Mouse (Mus musculus) midbrain, embryonic 12.5 days (tissue): ENCODE results near the gene Smcr8. TPM values are rescaled to one million over a fixed set of nuclear protein-coding genes. Genes with fewer than 3 reads are reported as not detected.
"Not testable (repeated sequence)": the region's sequence is repeated elsewhere in the genome, so short reads cannot be mapped to it uniquely, and the experiment has no call there.

ENCODE experiments used
- ATAC-seq: fragments of 200-750 bp; cut with Nextera tagmentation; 2 replicates; pipeline ENCODE4 v1.8.0; 2017; ENCODE audit warnings: low read depth, moderate TSS enrichment, moderate library complexity; ENCODE audit not compliant: low FRiP score
- H3K27ac ChIP-seq: fragments of 300-500 bp; sonication (generic); replicated peaks from 2 replicates; pipeline ENCODE4 v1.5.1; 2016; ENCODE audit warnings: mild to moderate bottlenecking
- H3K27me3 ChIP-seq: fragments of 300-500 bp; sonication (generic); 2 replicates; pipeline ENCODE4 v1.6.1; 2016; ENCODE audit warnings: mild to moderate bottlenecking
- H3K36me3 ChIP-seq: fragments of 300-500 bp; sonication (generic); 2 replicates; pipeline ENCODE4 v1.6.1; 2016
- H3K4me1 ChIP-seq: fragments of 300-500 bp; sonication (generic); 2 replicates; pipeline ENCODE4 v1.6.1; 2016
- H3K4me2 ChIP-seq: fragments of 300-500 bp; sonication (generic); replicated peaks from 2 replicates; pipeline ENCODE4 v1.6.1; 2016; ENCODE audit warnings: mild to moderate bottlenecking, moderate library complexity
- H3K4me3 ChIP-seq: fragments of 300-500 bp; sonication (generic); 2 replicates; pipeline ENCODE4 v1.5.1; 2016; ENCODE audit warnings: mild to moderate bottlenecking
- H3K9ac ChIP-seq: fragments of 300-500 bp; sonication (generic); replicated peaks from 2 replicates; pipeline ENCODE4 v1.6.1; 2016; ENCODE audit warnings: mild to moderate bottlenecking, moderate library complexity
- H3K9me3 ChIP-seq: fragments of 300-500 bp; sonication (generic); 2 replicates; pipeline ENCODE4 v1.6.1; 2016; ENCODE audit warnings: mild to moderate bottlenecking
- WGBS: fragments of 180-500 bp; shearing (Covaris S2); methylation state at CpG from one replicate; pipeline ENCODE4 v1.1.7; 2016; 5-methylcytosine and 5-hydroxymethylcytosine counted together
- polyA plus RNA-seq: library from polyadenylated mRNA; unstranded; fragments of >200 nt; fragmentation: Nextera tagmentation; extraction: Ambion mirVana; gene quantifications from 2 replicates; pipeline ENCODE4 v1.2.1, GENCODE M21; 2016

The Smcr8 gene
- polyA plus RNA-seq, 1 experiment from 2014 or later = 11.3 TPM

DNA sequence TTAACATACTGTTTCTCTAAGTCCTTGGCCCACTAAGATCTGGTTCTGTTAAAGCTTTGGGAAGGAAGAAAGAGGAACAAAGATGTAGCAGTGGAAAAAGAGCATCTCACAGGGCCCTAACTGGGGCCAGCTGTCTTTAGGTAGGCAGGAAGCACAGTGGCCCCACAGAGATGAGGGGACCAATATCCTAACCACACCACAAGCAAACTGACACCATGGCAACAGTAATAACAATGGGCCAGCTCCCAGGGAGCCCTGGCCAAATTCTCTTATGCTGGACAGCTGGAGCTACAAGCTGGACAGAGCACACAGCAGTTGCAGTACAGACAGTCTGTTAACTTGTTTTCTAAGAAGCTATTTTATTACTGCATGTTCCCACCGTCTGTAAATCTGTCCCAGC, 10.3 kb downstream of the Smcr8 start:
- Histone ChIP-seq H3K9me3 (no peaks in the 10 kb centered on the region), H3K9ac (no peak overlapping the region), H3K27me3 (no peaks in the 10 kb centered on the region), H3K4me1 (peaks cover 3% of the 10 kb centered on the region), H3K36me3 (peaks cover 78% of the 10 kb centered on the region), H3K4me2 (no peak overlapping the region), H3K27ac (no peak overlapping the region), H3K4me3 (no peak overlapping the region)
- ATAC-seq = no peak
- WGBS = 70% methylated on average over 1 of the region's 1 CpGs

DNA sequence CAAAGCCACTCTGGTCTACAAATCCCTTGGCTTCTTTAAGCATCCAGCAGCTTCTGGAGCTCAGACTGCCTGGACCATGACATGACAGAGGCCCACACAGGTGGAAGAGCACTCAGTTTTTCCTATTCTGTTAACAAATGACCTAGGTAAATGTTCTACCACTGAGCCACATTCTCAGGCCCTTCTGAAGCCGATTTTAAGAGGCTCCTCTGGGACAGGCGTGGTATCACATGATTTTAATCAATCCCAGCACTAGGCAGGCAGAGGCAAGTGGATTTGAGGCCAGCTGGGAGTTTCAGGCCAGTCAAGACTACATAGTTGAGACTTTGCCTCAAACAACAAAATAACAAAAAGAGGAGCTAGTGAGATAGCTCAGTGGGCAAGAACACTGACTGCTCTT, 13.1 kb downstream of the Smcr8 start:
- H3K9ac ChIP-seq = no peak overlapping the region
- no peak overlapping the region for H3K27ac ChIP-seq
- 79% methylated on average over 2 of the region's 2 CpGs for WGBS
- H3K36me3 ChIP-seq = peaks cover 73% of the 10 kb centered on the region
- no peaks in the 10 kb centered on the region for H3K9me3 ChIP-seq
- no peaks in the 10 kb centered on the region for H3K27me3 ChIP-seq
- H3K4me3 ChIP-seq = no peak overlapping the region
- H3K4me1 ChIP-seq = no peaks in the 10 kb centered on the region
- no peak for ATAC-seq
- no peak overlapping the region for H3K4me2 ChIP-seq

DNA sequence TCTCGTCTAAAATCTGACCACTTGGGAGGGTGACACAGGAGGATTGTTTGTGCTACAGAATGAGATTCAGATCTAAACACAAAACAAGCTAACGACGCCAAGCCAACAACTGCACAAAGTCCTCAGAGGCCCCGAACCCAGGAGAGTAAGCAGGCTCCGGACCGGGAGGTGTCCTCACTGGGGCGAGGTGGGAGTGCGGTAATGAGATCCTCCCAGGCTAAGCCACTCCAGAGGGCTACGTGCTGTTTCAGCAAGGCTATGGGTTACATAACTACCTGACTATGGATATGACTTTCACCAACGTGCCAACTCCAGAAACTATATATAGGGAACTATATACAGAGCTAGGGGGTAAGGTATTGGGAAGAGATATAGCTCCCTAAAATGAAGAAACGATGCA, 19.0 kb downstream of the Smcr8 start:
- H3K27ac ChIP-seq = no peak overlapping the region
- no peaks in the 10 kb centered on the region for H3K27me3 ChIP-seq
- no peaks in the 10 kb centered on the region for H3K9me3 ChIP-seq
- no peak for ATAC-seq
- H3K4me1 ChIP-seq = no peaks in the 10 kb centered on the region
- H3K36me3 ChIP-seq = peaks cover 52% of the 10 kb centered on the region
- no peak overlapping the region for H3K9ac ChIP-seq
- no peak overlapping the region for H3K4me3 ChIP-seq
- 93% methylated on average over 11 of the region's 11 CpGs for WGBS
- no peak overlapping the region for H3K4me2 ChIP-seq

DNA sequence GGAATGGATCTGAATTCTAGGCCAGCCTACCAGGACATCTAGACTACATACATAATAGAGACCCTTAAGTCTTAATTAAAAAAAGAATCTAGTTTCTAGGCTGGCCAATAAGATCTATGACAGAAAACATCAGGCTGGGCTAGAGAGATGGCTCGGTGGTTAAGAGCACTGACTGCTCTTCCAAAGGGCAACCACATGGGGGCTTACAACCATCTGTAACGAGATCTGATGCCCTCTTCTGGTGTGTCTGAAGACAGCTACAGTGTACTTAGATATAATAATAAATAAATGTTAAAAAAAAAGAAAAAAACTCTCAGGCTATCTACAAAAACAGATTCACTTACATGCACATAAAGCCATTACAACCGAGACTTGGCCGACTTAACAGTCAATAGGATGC, 22.7 kb downstream of the Smcr8 start:
- Histone ChIP-seq H3K36me3 (peaks cover 39% of the 10 kb centered on the region), H3K9ac (no peak overlapping the region), H3K27ac (no peak overlapping the region), H3K4me2 (no peak overlapping the region), H3K9me3 (no peaks in the 10 kb centered on the region), H3K4me3 (no peak overlapping the region), H3K4me1 (no peaks in the 10 kb centered on the region), H3K27me3 (no peaks in the 10 kb centered on the region)
- ATAC-seq = no peak
- WGBS = 93% methylated on average over 4 of the region's 4 CpGs

DNA sequence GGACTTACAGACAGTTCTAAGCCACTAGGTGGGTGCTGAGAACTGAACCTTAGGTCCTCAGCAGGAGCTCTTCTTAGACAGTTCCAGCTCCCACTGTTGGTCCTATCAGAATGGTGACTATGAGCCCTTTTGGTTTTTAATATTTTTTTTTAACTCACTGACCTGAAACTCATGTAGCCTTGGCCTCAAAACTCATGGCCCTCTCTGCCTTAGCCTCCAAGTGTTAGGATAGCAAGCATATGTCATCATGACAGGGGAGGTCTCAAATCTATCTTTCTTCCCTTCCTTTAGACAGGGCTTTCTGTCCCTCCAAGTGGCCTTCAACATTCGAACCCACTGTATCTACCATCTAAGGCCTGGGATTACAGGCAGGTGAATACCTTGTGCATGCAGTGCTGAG, 23.6 kb downstream of the Smcr8 start:
- Histone ChIP-seq H3K36me3 (peaks cover 36% of the 10 kb centered on the region), H3K9me3 (no peaks in the 10 kb centered on the region), H3K4me1 (no peaks in the 10 kb centered on the region), H3K4me3 (no peak overlapping the region), H3K27me3 (no peaks in the 10 kb centered on the region), H3K27ac (no peak overlapping the region), H3K4me2 (no peak overlapping the region), H3K9ac (no peak overlapping the region)
- WGBS = 96% methylated on average over 1 of the region's 1 CpGs
- ATAC-seq = no peak

DNA sequence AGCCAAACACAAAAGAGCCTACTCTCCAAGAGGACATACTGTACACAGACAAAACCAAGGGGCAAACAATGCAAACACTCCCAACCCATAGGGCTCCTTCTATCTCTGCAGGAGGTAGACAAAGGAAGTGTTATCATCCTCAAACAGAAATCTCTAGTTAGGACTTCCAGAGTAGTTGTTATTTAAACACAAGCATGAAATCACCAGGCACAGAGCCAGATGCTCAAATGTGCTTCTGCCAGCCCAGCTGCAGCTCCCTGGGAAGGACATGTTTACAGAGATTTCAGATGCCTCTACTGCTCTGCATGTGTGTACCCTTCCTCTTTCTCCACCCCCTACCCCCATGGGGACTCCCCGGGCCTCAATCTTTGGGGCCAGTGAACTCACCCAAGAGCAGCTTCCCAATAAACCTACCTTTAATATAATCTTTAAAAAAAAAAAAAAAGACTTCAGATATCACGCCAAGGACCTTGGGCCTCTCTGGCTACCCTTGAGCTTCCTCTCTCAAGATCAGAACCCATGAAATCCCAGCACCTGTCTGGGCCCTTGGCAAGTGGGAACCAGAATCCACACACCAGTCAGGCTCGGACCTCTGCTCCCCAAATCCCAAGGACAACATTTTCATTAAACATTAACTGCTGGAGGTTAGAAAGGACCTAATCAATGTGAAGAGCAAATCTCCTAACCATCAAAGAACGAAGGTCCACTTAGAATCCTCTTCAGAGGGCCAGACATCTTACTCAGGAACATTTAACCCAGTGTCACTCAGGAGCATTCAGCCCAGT, 31.2 kb downstream of the Smcr8 start:
- WGBS = 84% methylated on average over 4 of the region's 4 CpGs
- Histone ChIP-seq H3K4me3 (no peak overlapping the region), H3K9ac (no peak overlapping the region), H3K27me3 (no peaks in the 10 kb centered on the region), H3K4me1 (peaks cover 22% of the 10 kb centered on the region), H3K9me3 (no peaks in the 10 kb centered on the region), H3K36me3 (peaks cover 5% of the 10 kb centered on the region), H3K4me2 (0 out of 2 replicates have a peak overlapping the region, but pooled peaks have one; percentile 15), H3K27ac (no peak overlapping the region)
- no peak for ATAC-seq

GRCm38 (mm10) chr11:60809546-60809945, 32.2 kb downstream of the Smcr8 start:
- Histone ChIP-seq H3K9ac (0 out of 2 replicates have a peak overlapping the region, but pooled peaks have one; percentile 44), H3K4me2 (peak overlapping the region; percentile 70), H3K4me3 (peak overlapping the region; percentile 45; the same call in 1 of the 2 replicates)

DNA sequence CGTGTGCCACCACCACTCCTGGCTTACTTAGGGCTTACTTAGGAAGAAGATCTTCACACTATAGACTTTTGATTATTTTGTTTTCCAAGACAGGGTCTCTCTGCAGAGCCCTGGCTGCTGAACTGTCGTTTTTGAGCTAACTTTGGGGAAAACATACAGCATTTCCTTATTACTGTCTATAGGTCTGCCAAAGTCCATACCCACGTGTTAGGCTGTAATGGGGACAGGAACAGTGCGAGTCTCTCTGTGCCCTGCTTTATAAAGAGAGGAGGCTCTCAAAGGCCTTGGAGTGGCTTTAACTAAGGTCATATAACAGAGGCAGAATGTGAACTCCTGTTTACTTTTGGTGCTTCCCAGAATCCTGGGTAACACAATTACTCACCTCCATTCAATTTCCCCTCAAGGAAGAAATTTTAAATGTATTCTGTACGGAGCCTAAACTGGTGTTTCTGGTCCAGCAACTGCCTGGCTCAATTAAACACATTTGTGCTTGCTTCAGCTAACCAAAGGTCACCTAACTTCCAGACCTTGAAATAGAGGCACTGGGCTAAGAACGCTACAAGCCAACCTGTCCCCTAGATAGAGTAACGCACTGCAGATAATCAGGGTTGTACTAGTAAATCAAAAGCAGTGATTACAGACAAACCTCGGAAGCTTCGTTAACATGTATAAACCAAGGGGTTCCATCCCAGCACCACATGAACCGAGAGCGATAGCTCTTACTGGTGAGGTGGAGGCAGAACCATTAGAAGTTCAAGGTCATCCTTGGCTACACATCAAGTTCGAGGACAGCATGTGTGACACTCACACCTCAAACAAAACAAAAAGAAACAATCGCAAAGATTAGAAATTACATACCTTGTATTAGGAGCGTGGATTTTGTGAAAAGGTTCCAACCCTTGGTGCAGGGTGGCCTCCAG, 33.0 kb downstream of the Smcr8 start:
- H3K4me3 ChIP-seq = peak overlapping the region; percentile 45
- H3K27me3 ChIP-seq = no peaks in the 10 kb centered on the region
- peaks cover 22% of the 10 kb centered on the region for H3K4me1 ChIP-seq
- H3K9me3 ChIP-seq = no peaks in the 10 kb centered on the region
- H3K27ac ChIP-seq = no peak overlapping the region
- peak overlapping the region; percentile 70 for H3K4me2 ChIP-seq
- H3K36me3 ChIP-seq = no peaks in the 10 kb centered on the region
- peak overlapping the region; percentile 44 for H3K9ac ChIP-seq
- no peak for ATAC-seq
- WGBS = 21% methylated on average over 14 of the region's 14 CpGs

More at GRCm38 (mm10) chr11:60809546-60809945, 32.2 kb downstream of the Smcr8 start:
- Histone ChIP-seq H3K36me3 (no peaks in the 10 kb centered on the region), H3K27me3 (no peaks in the 10 kb centered on the region), H3K4me1 (peaks cover 22% of the 10 kb centered on the region), H3K27ac (no peak overlapping the region), H3K9me3 (no peaks in the 10 kb centered on the region)
- WGBS = 68% methylated on average over 1 of the region's 1 CpGs
- no peak for ATAC-seq

DNA sequence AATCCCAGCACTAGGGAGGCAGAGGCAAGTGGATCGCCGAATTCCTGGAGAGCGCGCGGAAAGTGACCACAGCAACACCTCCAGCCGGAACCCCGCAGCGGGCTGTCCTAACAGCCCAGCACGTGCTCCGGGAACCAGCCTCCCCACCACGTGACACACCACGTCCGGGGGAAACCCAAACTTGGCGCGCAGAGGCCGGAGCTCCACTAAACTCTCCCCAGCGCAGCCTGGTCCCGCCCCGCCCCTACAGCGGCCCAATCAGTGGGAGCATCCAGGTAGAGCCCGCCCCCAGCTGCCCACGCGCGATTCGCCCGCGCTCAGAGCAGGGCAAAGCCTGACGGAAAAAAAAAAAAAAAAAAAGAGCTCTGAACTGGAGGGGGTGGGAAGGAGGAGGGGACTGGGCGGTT, 33.7 kb downstream of the Smcr8 start:
- no peak overlapping the region for H3K27ac ChIP-seq
- no peaks in the 10 kb centered on the region for H3K9me3 ChIP-seq
- no peaks in the 10 kb centered on the region for H3K27me3 ChIP-seq
- H3K36me3 ChIP-seq = no peaks in the 10 kb centered on the region
- peak; percentile 96 for ATAC-seq
- 1% methylated on average over 29 of the region's 29 CpGs for WGBS
- H3K9ac ChIP-seq = peak overlapping the region; percentile 44
- H3K4me1 ChIP-seq = peaks cover 22% of the 10 kb centered on the region
- peak overlapping the region; percentile 45 for H3K4me3 ChIP-seq
- peak overlapping the region; percentile 70 for H3K4me2 ChIP-seq

DNA sequence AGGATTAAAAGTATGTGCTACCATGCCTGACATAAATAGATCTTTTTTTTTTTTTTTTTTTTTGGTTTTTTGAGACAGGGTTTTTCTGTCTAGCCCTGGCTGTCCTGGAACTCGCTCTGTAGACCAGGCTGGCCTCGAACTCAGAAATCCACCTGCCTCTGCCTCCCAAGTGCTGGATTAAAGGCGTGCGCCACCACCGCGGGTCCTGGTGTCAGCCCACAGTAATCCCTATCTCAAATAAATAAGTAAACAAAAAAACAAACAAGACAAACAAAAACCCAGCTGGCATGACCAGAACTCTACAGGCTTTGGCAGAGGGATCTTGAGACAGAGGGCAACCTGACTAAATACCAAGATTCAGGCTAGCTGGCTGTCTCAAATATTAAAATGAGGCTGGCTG, 34.3 kb downstream of the Smcr8 start, which contains the start of gene Shmt1:
Gene Shmt1 (minus strand): TSS at position 101 of the 400 bp plus-strand sequence.
- peaks cover 22% of the 10 kb centered on the region for H3K4me1 ChIP-seq
- H3K4me2 ChIP-seq = peak within 1 kb of the TSS; percentile 70
- not testable (repeated sequence) for ATAC-seq, H3K36me3 ChIP-seq, H3K27me3 ChIP-seq, H3K27ac ChIP-seq, H3K9me3 ChIP-seq
- WGBS = 33% methylated on average over 6 of the region's 6 CpGs
- H3K4me3 ChIP-seq = peak within 1 kb of the TSS; percentile 45
- H3K9ac ChIP-seq = peak within 1 kb of the TSS; percentile 44

DNA sequence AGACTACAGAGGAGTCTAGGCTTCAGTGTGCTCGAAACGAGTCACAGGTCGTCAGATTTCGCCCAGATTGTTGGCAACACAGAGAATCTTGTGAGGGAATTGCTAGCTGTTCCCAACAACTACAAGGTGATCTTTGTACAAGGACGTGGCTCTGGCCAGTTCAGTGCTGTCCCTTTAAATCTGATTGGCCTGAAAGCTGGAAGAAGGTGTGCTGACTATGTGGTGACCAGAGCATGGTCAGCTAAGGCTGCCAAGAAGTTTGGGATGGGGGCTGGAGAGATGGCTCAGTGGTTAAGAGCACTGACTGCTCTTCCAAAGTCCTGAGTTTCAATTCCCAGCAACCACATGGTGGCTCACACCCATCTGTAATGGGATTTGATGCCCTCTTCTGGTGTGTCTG, 39.1 kb downstream of the Smcr8 start:
- no peak for ATAC-seq
- Histone ChIP-seq H3K9ac (no peak overlapping the region), H3K4me2 (no peak overlapping the region), H3K4me3 (no peak overlapping the region), H3K4me1 (no peaks in the 10 kb centered on the region), H3K36me3 (no peaks in the 10 kb centered on the region), H3K27ac (no peak overlapping the region), H3K9me3 (no peaks in the 10 kb centered on the region), H3K27me3 (no peaks in the 10 kb centered on the region)
- 74% methylated on average over 5 of the region's 5 CpGs for WGBS

- no peak for ATAC-seq
- 71% methylated on average over 2 of the region's 2 CpGs for WGBS
- H3K9ac ChIP-seq = no peak overlapping the region
Observed at GRCm38 (mm10) chr11:60823771-60824170, 46.4 kb downstream of the Smcr8 start.

More at GRCm38 (mm10) chr11:60823771-60824170, 46.4 kb downstream of the Smcr8 start:
- no peaks in the 10 kb centered on the region for H3K27me3 ChIP-seq
- H3K4me2 ChIP-seq = no peak overlapping the region
- no peaks in the 10 kb centered on the region for H3K36me3 ChIP-seq
- H3K27ac ChIP-seq = no peak overlapping the region
- no peaks in the 10 kb centered on the region for H3K9me3 ChIP-seq
- no peaks in the 10 kb centered on the region for H3K4me1 ChIP-seq
- no peak overlapping the region for H3K4me3 ChIP-seq
